Mouse (Mus musculus): Measurements from ENCODE around the gene Rgl2.

Rgl2 gene

GRCm38 (mm10) chr17:33926207-33926932 is 3.0 kb upstream of the Rgl2 start:
- H3K27me3 ChIP-seq (ENCODE audit: control insufficient read depth, insufficient read depth, low read length, poor library complexity, severe bottlenecking), result no peaks in the 10 kb centered on the region
- peak; percentile 38 for DNase-seq (ENCODE audit: low read depth, low spot score)
- peaks cover 26% of the 10 kb centered on the region for H3K36me3 ChIP-seq (ENCODE audit: control insufficient read depth, insufficient read depth, low read length, poor library complexity, severe bottlenecking)

GRCm38 (mm10) chr17:33928251-33928947 is 944 bp upstream of the Rgl2 start:
- peaks cover 18% of the 10 kb centered on the region for H3K36me3 ChIP-seq (ENCODE audit: control insufficient read depth, insufficient read depth, low read length, poor library complexity, severe bottlenecking)
- H3K27me3 ChIP-seq (ENCODE audit: control insufficient read depth, insufficient read depth, low read length, poor library complexity, severe bottlenecking), result no peaks in the 10 kb centered on the region
- DNase-seq (ENCODE audit: low read depth, low spot score), result no peak

- H3K36me3 ChIP-seq (ENCODE audit: control insufficient read depth, insufficient read depth, low read length, poor library complexity, severe bottlenecking), result peaks cover 15% of the 10 kb centered on the region
- peak; percentile 69 for DNase-seq (ENCODE audit: low read depth, low spot score)
- H3K27me3 ChIP-seq (ENCODE audit: control insufficient read depth, insufficient read depth, low read length, poor library complexity, severe bottlenecking), result no peaks in the 10 kb centered on the region
Measured at GRCm38 (mm10) chr17:33930280-33931158, 1.2 kb downstream of the Rgl2 start.

- H3K27me3 ChIP-seq (ENCODE audit: control insufficient read depth, insufficient read depth, low read length, poor library complexity, severe bottlenecking), result no peaks in the 10 kb centered on the region
- peaks cover 16% of the 10 kb centered on the region for H3K36me3 ChIP-seq (ENCODE audit: control insufficient read depth, insufficient read depth, low read length, poor library complexity, severe bottlenecking)
- peak; percentile 43 for DNase-seq (ENCODE audit: low read depth, low spot score)
Measured at GRCm38 (mm10) chr17:33931159-33931866, 2.0 kb downstream of the Rgl2 start.

GRCm38 (mm10) chr17:33931947-33932346 is 2.6 kb downstream of the Rgl2 start:
- Histone ChIP-seq H3K27me3 (ENCODE audit: control insufficient read depth, insufficient read depth, low read length, poor library complexity, severe bottlenecking) (no peaks in the 10 kb centered on the region), H3K36me3 (ENCODE audit: control insufficient read depth, insufficient read depth, low read length, poor library complexity, severe bottlenecking) (peaks cover 13% of the 10 kb centered on the region)
- DNase-seq (ENCODE audit: low read depth, low spot score), result no peak

GRCm38 (mm10) chr17:33932448-33932847 is 3.1 kb downstream of the Rgl2 start:
- H3K27me3 ChIP-seq (ENCODE audit: control insufficient read depth, insufficient read depth, low read length, poor library complexity, severe bottlenecking), result no peaks in the 10 kb centered on the region
- H3K36me3 ChIP-seq (ENCODE audit: control insufficient read depth, insufficient read depth, low read length, poor library complexity, severe bottlenecking), result peaks cover 16% of the 10 kb centered on the region
- no peak for DNase-seq (ENCODE audit: low read depth, low spot score)

GRCm38 (mm10) chr17:33932970-33933369 is 3.6 kb downstream of the Rgl2 start:
- no peak for DNase-seq (ENCODE audit: low read depth, low spot score)
- H3K27me3 ChIP-seq (ENCODE audit: control insufficient read depth, insufficient read depth, low read length, poor library complexity, severe bottlenecking), result no peaks in the 10 kb centered on the region
- peaks cover 15% of the 10 kb centered on the region for H3K36me3 ChIP-seq (ENCODE audit: control insufficient read depth, insufficient read depth, low read length, poor library complexity, severe bottlenecking)

GRCm38 (mm10) chr17:33935422-33936055 is 6.2 kb downstream of the Rgl2 start:
- DNase-seq (ENCODE audit: low read depth, low spot score), result no peak

GRCm38 (mm10) chr17:33936993-33937392 is 7.7 kb downstream of the Rgl2 start:
- no peak for DNase-seq (ENCODE audit: low read depth, low spot score)
- Histone ChIP-seq H3K27me3 (ENCODE audit: control insufficient read depth, insufficient read depth, low read length, poor library complexity, severe bottlenecking) (no peaks in the 10 kb centered on the region), H3K36me3 (ENCODE audit: control insufficient read depth, insufficient read depth, low read length, poor library complexity, severe bottlenecking) (peaks cover 12% of the 10 kb centered on the region)

More at GRCm38 (mm10) chr17:33935422-33936055, 6.2 kb downstream of the Rgl2 start:
- peaks cover 12% of the 10 kb centered on the region for H3K36me3 ChIP-seq (ENCODE audit: control insufficient read depth, insufficient read depth, low read length, poor library complexity, severe bottlenecking)
- no peaks in the 10 kb centered on the region for H3K27me3 ChIP-seq (ENCODE audit: control insufficient read depth, insufficient read depth, low read length, poor library complexity, severe bottlenecking)

GRCm38 (mm10) chr17:33938783-33939182 is 9.4 kb downstream of the Rgl2 start:
- peaks cover 14% of the 10 kb centered on the region for H3K36me3 ChIP-seq (ENCODE audit: control insufficient read depth, insufficient read depth, low read length, poor library complexity, severe bottlenecking)
- no peak for DNase-seq (ENCODE audit: low read depth, low spot score)
- H3K27me3 ChIP-seq (ENCODE audit: control insufficient read depth, insufficient read depth, low read length, poor library complexity, severe bottlenecking), result no peaks in the 10 kb centered on the region

- DNase-seq (ENCODE audit: low read depth, low spot score), result peak; percentile 90
- peaks cover 13% of the 10 kb centered on the region for H3K36me3 ChIP-seq (ENCODE audit: control insufficient read depth, insufficient read depth, low read length, poor library complexity, severe bottlenecking)
- no peaks in the 10 kb centered on the region for H3K27me3 ChIP-seq (ENCODE audit: control insufficient read depth, insufficient read depth, low read length, poor library complexity, severe bottlenecking)
Measured at GRCm38 (mm10) chr17:33940206-33940805, 11.0 kb downstream of the Rgl2 start, which contains the start of the genes Pfdn6 and Wdr46. Pfdn6 (minus strand) TSS chr17:33940343. Wdr46 (plus strand) TSS chr17:33940660.

GRCm38 (mm10) chr17:33940981-33941380 is 11.6 kb downstream of the Rgl2 start:
- Histone ChIP-seq H3K36me3 (ENCODE audit: control insufficient read depth, insufficient read depth, low read length, poor library complexity, severe bottlenecking) (peaks cover 8% of the 10 kb centered on the region), H3K27me3 (ENCODE audit: control insufficient read depth, insufficient read depth, low read length, poor library complexity, severe bottlenecking) (no peaks in the 10 kb centered on the region)
- DNase-seq (ENCODE audit: low read depth, low spot score), result no peak

GRCm38 (mm10) chr17:33941381-33941780 is 12.0 kb downstream of the Rgl2 start:
- H3K27me3 ChIP-seq (ENCODE audit: control insufficient read depth, insufficient read depth, low read length, poor library complexity, severe bottlenecking), result no peaks in the 10 kb centered on the region
- no peak for DNase-seq (ENCODE audit: low read depth, low spot score)
- peaks cover 7% of the 10 kb centered on the region for H3K36me3 ChIP-seq (ENCODE audit: control insufficient read depth, insufficient read depth, low read length, poor library complexity, severe bottlenecking)
